Mouse (Mus musculus): ENCODE measurements around the gene Slc16a1. TPM values are rescaled to one million over a fixed set of nuclear protein-coding genes. Genes with fewer than 3 reads are reported as not detected.
A peak's percentile ranks its signal among the peaks of the same experiment; 100 is the strongest.

The Slc16a1 gene
- total and polyA plus RNA-seq, 3 experiments = 60.3 to 192 (median 97.5) TPM

DNA sequence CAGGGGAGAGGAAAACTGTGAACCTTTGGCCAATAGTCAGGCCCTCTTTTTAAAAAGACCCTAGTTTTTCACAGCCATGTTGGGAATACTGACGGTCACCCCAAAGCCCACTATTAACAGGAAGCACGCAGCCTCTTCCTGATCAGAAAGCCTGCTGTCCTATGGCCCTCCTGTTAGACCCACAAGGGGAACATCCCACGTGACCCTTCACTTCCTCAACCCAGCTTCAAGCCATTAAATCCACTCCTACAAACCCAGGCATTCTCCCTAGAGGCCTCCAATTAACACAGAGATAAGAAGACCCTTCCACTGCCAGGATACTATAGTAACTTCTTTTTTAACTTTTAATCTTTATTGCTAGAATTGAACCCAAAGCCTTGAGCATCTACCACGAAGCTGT lies 33.6 kb downstream of the Slc16a1 start:
- in situ Hi-C loops (cut with MboI; ENCODE audit: low pct_ligation_motif_present, low pct_unique_long_range_greater_than_20kb, low sequenced_read_pairs) = loop anchor here (10.0 kb wide), 1 partner anchor 157 kb away; the partner anchor contains the start of gene Lrig2
- Histone ChIP-seq H3K36me3 (replicated peaks in 1 of 2; ENCODE audit: control insufficient read depth in 1 of 2, insufficient read depth in 1 of 2, low read length in 1 of 2) (no peaks in the 10 kb centered on the region), H3K4me3 (replicated peaks in 1 of 3; ENCODE audit: low read depth in 2 of 3, low read length in 2 of 3, poor library complexity in 1 of 3) (no peak overlapping the region), H3K4me2 (ENCODE audit: insufficient read depth, low read depth, poor library complexity, severe bottlenecking) (no peak overlapping the region), H3K27me3 (replicated peaks) (no peaks in the 10 kb centered on the region), H3K79me2 (replicated peaks; ENCODE audit: control insufficient read depth, extremely low read depth, insufficient read depth, poor library complexity, severe bottlenecking) (no peaks in the 10 kb centered on the region), H3K27ac (ENCODE audit: insufficient read depth, low read depth) (no peak overlapping the region), H3K4me1 (ENCODE audit: control insufficient read depth in 1 of 2, insufficient read depth in 2 of 2) (peaks cover 9 to 46% of the 10 kb centered on the region in 2 experiments), H3K9me3 (replicated peaks; ENCODE audit: low read length) (no peaks in the 10 kb centered on the region), H3K9ac (ENCODE audit: insufficient read depth, low read depth) (no peak overlapping the region)
- DNase-seq (ENCODE audit: extremely low read depth) = no peak
- TF ChIP-seq CHD2 (IDR thresholded peaks at IDR 0.05; ENCODE audit: low read length) (no peak), MYC (IDR thresholded peaks at IDR 0.05; ENCODE audit: low read depth, low read length) (no peak), UBTF (IDR thresholded peaks at IDR 0.05; ENCODE audit: low read depth, low read length) (no peak), GABPA (IDR thresholded peaks at IDR 0.05; ENCODE audit: insufficient replicate concordance, low read depth, low read length) (no peak), POLR2A (IDR thresholded peaks at IDR 0.05; ENCODE audit: low read depth, low read length) (no peak)
- dilution Hi-C loops (cut with MboI; ENCODE audit: extremely low pct_ligation_motif_present, extremely low pct_unique_long_range_greater_than_20kb, low sequenced_read_pairs) = no loop called here

DNA sequence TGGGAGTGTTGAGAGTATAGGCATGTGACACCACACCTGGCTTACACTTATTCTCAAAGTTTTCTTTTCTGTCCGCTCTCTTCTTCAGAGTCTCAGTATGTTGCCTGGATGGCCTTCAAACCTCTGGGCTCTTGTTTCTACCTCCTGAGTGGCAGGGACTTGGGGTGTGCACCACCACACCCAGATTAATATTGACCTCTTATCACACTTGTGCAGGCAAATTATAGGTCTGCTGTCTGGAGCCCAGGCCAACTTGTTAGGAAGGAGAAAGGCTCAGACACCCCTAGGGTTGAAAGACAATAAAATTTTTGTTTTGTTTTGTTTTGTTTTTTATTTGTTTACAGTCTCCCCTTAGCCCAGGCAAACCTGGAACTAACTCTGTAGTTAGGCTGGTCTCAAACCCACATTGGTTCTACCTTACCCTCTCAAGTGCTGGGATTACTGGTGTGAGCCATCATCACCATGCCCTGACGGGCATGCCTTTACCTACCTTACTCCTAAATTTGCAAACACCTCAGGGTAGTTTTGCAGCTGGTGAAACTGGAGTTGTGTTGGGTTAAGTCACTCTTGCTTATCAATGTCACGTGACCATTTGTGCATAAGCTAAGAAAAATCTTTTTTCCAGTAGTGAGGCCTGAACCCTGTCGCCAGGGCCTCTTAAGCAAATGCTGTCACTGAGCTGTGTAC lies 35.3 kb downstream of the Slc16a1 start:
- Histone ChIP-seq H3K9ac (ENCODE audit: insufficient read depth, low read depth) (no peak overlapping the region), H3K27ac (ENCODE audit: insufficient read depth, low read depth) (no peak overlapping the region), H3K4me3 (replicated peaks in 1 of 3; ENCODE audit: low read depth in 2 of 3, low read length in 2 of 3, poor library complexity in 1 of 3) (no peak overlapping the region), H3K4me1 (ENCODE audit: control insufficient read depth in 1 of 2, insufficient read depth in 2 of 2) (peaks cover 9 to 46% of the 10 kb centered on the region in 2 experiments), H3K79me2 (replicated peaks; ENCODE audit: control insufficient read depth, extremely low read depth, insufficient read depth, poor library complexity, severe bottlenecking) (no peaks in the 10 kb centered on the region), H3K36me3 (replicated peaks in 1 of 2; ENCODE audit: control insufficient read depth in 1 of 2, insufficient read depth in 1 of 2, low read length in 1 of 2) (no peaks in the 10 kb centered on the region), H3K9me3 (replicated peaks; ENCODE audit: low read length) (no peaks in the 10 kb centered on the region), H3K27me3 (replicated peaks) (no peaks in the 10 kb centered on the region), H3K4me2 (ENCODE audit: insufficient read depth, low read depth, poor library complexity, severe bottlenecking) (no peak overlapping the region)
- TF ChIP-seq CTCF (conservative IDR thresholded peaks at IDR 0.05 in 1 of 2, IDR thresholded peaks at IDR 0.05 in 1 of 2; ENCODE audit: low read depth in 2 of 2, low read length in 2 of 2) (no peak), POLR2AphosphoS2 (IDR thresholded peaks at IDR 0.05; ENCODE audit: low read depth, low read length) (no peak), CHD1 (IDR thresholded peaks at IDR 0.05; ENCODE audit: low read depth, low read length) (no peak), USF2 (conservative IDR thresholded peaks at IDR 0.05; ENCODE audit: low read depth, low read length) (peak; percentile 76), MAX (IDR thresholded peaks at IDR 0.05; ENCODE audit: low read length) (no peak), ZNF384 (IDR thresholded peaks at IDR 0.05; ENCODE audit: low read depth, low read length) (no peak), USF1 (IDR thresholded peaks at IDR 0.05; ENCODE audit: low read depth, low read length) (peak; percentile 72), RCOR1 (conservative IDR thresholded peaks at IDR 0.05; ENCODE audit: low read depth, low read length) (no peak), SIN3A (IDR thresholded peaks at IDR 0.05; ENCODE audit: low read length) (no peak), ETS1 (conservative IDR thresholded peaks at IDR 0.05; ENCODE audit: low read depth, low read length) (no peak), TBP (conservative IDR thresholded peaks at IDR 0.05; ENCODE audit: low read depth, low read length) (no peak), BHLHE40 (IDR thresholded peaks at IDR 0.05; ENCODE audit: low read depth, low read length) (peak; percentile 38; the same call in 1 of the 2 replicates), HCFC1 (IDR thresholded peaks at IDR 0.05; ENCODE audit: low read depth, low read length) (no peak), ELF1 (IDR thresholded peaks at IDR 0.05; ENCODE audit: low read depth, low read length) (no peak), MYC (IDR thresholded peaks at IDR 0.05; ENCODE audit: low read depth, low read length) (no peak), NRF1 (IDR thresholded peaks at IDR 0.05; ENCODE audit: low read depth, low read length) (no peak), JUN (IDR thresholded peaks at IDR 0.05; ENCODE audit: insufficient read depth, low read depth, low read length) (no peak)
- dilution Hi-C loops (cut with MboI; ENCODE audit: extremely low pct_ligation_motif_present, extremely low pct_unique_long_range_greater_than_20kb, low sequenced_read_pairs) = no loop called here
- peak; percentile 17 for DNase-seq (ENCODE audit: extremely low read depth)
- in situ Hi-C loops (cut with MboI; ENCODE audit: low pct_ligation_motif_present, low pct_unique_long_range_greater_than_20kb, low sequenced_read_pairs) = loop anchor here (10.0 kb wide), 1 partner anchor 159 kb away; the partner anchor contains the start of gene Lrig2
